Mouse (Mus musculus) cortical plate, adult 2 months (tissue): ENCODE data around the gene Itih5.

Source experiments
- CTCF ChIP-seq: fragments of 200-500 bp; IDR thresholded peaks from 2 replicates; pipeline ENCODE4 v1.5.1; 2011; ENCODE audit warnings: mild to moderate bottlenecking, control low read depth, low read length; ENCODE audit not compliant: insufficient read depth; ENCODE audit errors: extremely low read depth
- POLR2A ChIP-seq: fragments of 200-500 bp; IDR thresholded peaks from 2 replicates; pipeline ENCODE4 v1.6.1; 2011; ENCODE audit warnings: mild to moderate bottlenecking, low read length, control low read depth; ENCODE audit not compliant: insufficient read depth; ENCODE audit errors: extremely low read depth

DNA sequence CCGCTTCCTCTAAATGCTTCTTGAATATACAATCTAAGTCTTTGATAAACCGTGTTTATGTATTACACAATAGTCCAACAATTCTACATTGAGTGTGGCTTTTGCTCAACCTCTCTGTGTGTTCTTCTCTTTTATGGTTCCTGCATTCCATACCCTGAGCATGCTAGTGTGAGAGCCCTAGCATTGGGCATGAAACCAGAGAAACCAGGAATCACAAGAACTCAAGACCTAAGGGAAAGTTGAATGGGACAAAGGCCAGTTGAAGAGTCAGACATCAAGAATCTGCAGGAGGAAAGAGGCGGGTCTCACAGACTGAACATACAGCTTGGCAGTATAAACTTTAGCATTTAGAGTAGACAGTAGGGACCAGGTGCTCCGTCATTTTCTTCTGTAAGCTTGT lies 68.5 kb downstream of the Itih5 start:
- TF ChIP-seq CTCF (no peak), POLR2A (no peak)
